Mouse (Mus musculus) heart, adult 2 months (tissue): ENCODE measurements around the gene Zyx.

ENCODE experiments used
- CTCF ChIP-seq: fragments of 200-600 bp; IDR thresholded peaks from 2 replicates; pipeline ENCODE4 v1.8.1; 2022; ENCODE audit warnings: antibody characterized with exemption, mild to moderate bottlenecking, moderate library complexity
- EP300 ChIP-seq: fragments of 200-500 bp; IDR thresholded peaks from 2 replicates; pipeline ENCODE4 v1.6.1; 2011; ENCODE audit warnings: low read depth, low read length, control low read depth; ENCODE audit not compliant: insufficient read depth
- POLR2A ChIP-seq: fragments of 200-500 bp; IDR thresholded peaks from 2 replicates; pipeline ENCODE4 v1.6.1; 2011; ENCODE audit warnings: mild to moderate bottlenecking, low read depth, low read length, control low read depth; ENCODE audit not compliant: insufficient read depth

GRCm38 (mm10) chr6:42381221-42381620 is 31.8 kb downstream of the Zyx start:
- TF ChIP-seq CTCF (no peak), POLR2A (no peak), EP300 (no peak)
